Mouse (Mus musculus) myocyte (in vitro differentiated cells): ENCODE results near the gene Ccdc172.

Experiments
- CEBPB ChIP-seq: IDR thresholded peaks from 2 replicates; pipeline ENCODE4 v1.6.1; 2011; ENCODE audit warnings: mild to moderate bottlenecking, moderate library complexity; ENCODE audit not compliant: poor library complexity, insufficient read depth, severe bottlenecking
- E2F4 ChIP-seq: IDR thresholded peaks from one replicate; pipeline ENCODE4 v1.6.1; 2011; ENCODE audit warnings: mild to moderate bottlenecking, control low read depth, moderate library complexity; ENCODE audit not compliant: insufficient read depth
- MAX ChIP-seq: IDR thresholded peaks from one replicate; pipeline ENCODE4 v1.6.1; 2011; ENCODE audit warnings: low read depth, mild to moderate bottlenecking, control low read depth
- MYOD1 ChIP-seq, 3 experiments: IDR thresholded peaks; one replicate each; pipeline ENCODE4 v1.6.1; 2011; ENCODE audit warnings: control low read depth in 2 of 3, low read depth in 2 of 3, mild to moderate bottlenecking in 2 of 3, moderate library complexity in 1 of 3; ENCODE audit not compliant: insufficient read length in 2 of 3, control insufficient read depth in 1 of 3
- MYOG ChIP-seq, 3 experiments: IDR thresholded peaks; one replicate each; pipeline ENCODE4 v1.6.1; 2011; ENCODE audit warnings: control low read depth in 2 of 3, low read depth in 2 of 3, mild to moderate bottlenecking in 2 of 3; ENCODE audit not compliant: insufficient read length in 2 of 3, control insufficient read depth in 1 of 3, insufficient read depth in 1 of 3
- POLR2A ChIP-seq: IDR thresholded peaks from one replicate; pipeline ENCODE4 v1.6.1; 2011; ENCODE audit warnings: low read depth, mild to moderate bottlenecking, control low read depth, moderate library complexity; ENCODE audit not compliant: insufficient read length
- POLR2AphosphoS2 ChIP-seq: IDR thresholded peaks from one replicate; pipeline ENCODE4 v1.6.1; 2011; ENCODE audit warnings: low read depth, control low read depth; ENCODE audit not compliant: insufficient read length
- REST ChIP-seq: IDR thresholded peaks from one replicate; pipeline ENCODE4 v1.6.1; 2011; ENCODE audit warnings: mild to moderate bottlenecking, control low read depth, moderate library complexity; ENCODE audit not compliant: insufficient read depth, insufficient read length
- SRF ChIP-seq: IDR thresholded peaks from one replicate; pipeline ENCODE4 v1.6.1; 2011; ENCODE audit warnings: low read depth; ENCODE audit not compliant: control insufficient read depth, insufficient read length
- TCF12 ChIP-seq: IDR thresholded peaks from one replicate; pipeline ENCODE4 v1.6.1; 2011; ENCODE audit warnings: mild to moderate bottlenecking, control low read depth; ENCODE audit not compliant: poor library complexity, insufficient read depth, severe bottlenecking
- TCF3 ChIP-seq: IDR thresholded peaks from one replicate; pipeline ENCODE4 v1.6.1; 2011; ENCODE audit warnings: low read depth, control low read depth; ENCODE audit not compliant: insufficient read length
- USF1 ChIP-seq: IDR thresholded peaks from one replicate; pipeline ENCODE4 v1.6.1; 2011; ENCODE audit warnings: low read depth, mild to moderate bottlenecking, control low read depth, moderate library complexity

GRCm38 (mm10) chr19:58562301-58562815 is 50.6 kb downstream of the Ccdc172 start:
- no peak for TF ChIP-seq MYOD1 (IDR thresholded peaks at IDR 0.05; ENCODE audit: control insufficient read depth in 1 of 3, insufficient read length in 2 of 3, low read depth in 2 of 3)
- no peak for TF ChIP-seq POLR2A
- no peak for TF ChIP-seq MAX
- no peak for TF ChIP-seq SRF
- TF ChIP-seq TCF3: no peak
- TF ChIP-seq E2F4: no peak
- TF ChIP-seq TCF12: no peak
- TF ChIP-seq USF1: no peak
- TF ChIP-seq MYOG (IDR thresholded peaks at IDR 0.05; ENCODE audit: control insufficient read depth in 1 of 3, insufficient read depth in 1 of 3, insufficient read length in 2 of 3, low read depth in 2 of 3): no peak
- no peak for TF ChIP-seq CEBPB
- no peak for TF ChIP-seq POLR2AphosphoS2
- no peak for TF ChIP-seq REST
